Mouse (Mus musculus) limb, embryonic 15.5 days (tissue): ENCODE measurements around the gene Sec11a. TPM values are rescaled to one million over a fixed set of nuclear protein-coding genes. Genes with fewer than 3 reads are reported as not detected.

Source experiments
- ATAC-seq: fragments of 200-750 bp; cut with Nextera tagmentation; 2 replicates; pipeline ENCODE4 v1.8.0; 2017; ENCODE audit warnings: low read depth, moderate TSS enrichment; ENCODE audit not compliant: insufficient number of reproducible peaks, low FRiP score, low TSS enrichment
- H3K27ac ChIP-seq: fragments of 300-500 bp; sonication (generic); 2 replicates; pipeline ENCODE4 v1.5.1; 2015; ENCODE audit warnings: moderate library complexity, mild to moderate bottlenecking, inconsistent platforms
- H3K27me3 ChIP-seq: fragments of 300-500 bp; sonication (generic); 2 replicates; pipeline ENCODE4 v1.6.1; 2015; ENCODE audit warnings: inconsistent platforms
- H3K36me3 ChIP-seq: fragments of 300-500 bp; sonication (generic); 2 replicates; pipeline ENCODE4 v1.6.1; 2015; ENCODE audit warnings: inconsistent platforms
- H3K4me1 ChIP-seq: fragments of 300-500 bp; sonication (generic); 2 replicates; pipeline ENCODE4 v1.6.1; 2015; ENCODE audit warnings: inconsistent platforms
- H3K4me2 ChIP-seq: fragments of 300-500 bp; sonication (generic); 2 replicates; pipeline ENCODE4 v1.6.1; 2015; ENCODE audit warnings: mild to moderate bottlenecking, inconsistent platforms
- H3K4me3 ChIP-seq: fragments of 300-500 bp; sonication (generic); 2 replicates; pipeline ENCODE4 v1.5.1; 2015; ENCODE audit warnings: mild to moderate bottlenecking, inconsistent platforms
- H3K9ac ChIP-seq: fragments of 300-500 bp; sonication (generic); 2 replicates; pipeline ENCODE4 v1.6.1; 2015; ENCODE audit warnings: inconsistent platforms
- H3K9me3 ChIP-seq: fragments of 300-500 bp; sonication (generic); 2 replicates; pipeline ENCODE4 v1.6.1; 2016; ENCODE audit warnings: inconsistent platforms
- WGBS: fragments of 180-500 bp; shearing (Covaris S2); methylation state at CpG from one replicate; pipeline ENCODE4 v1.1.7; 2015; 5-methylcytosine and 5-hydroxymethylcytosine counted together
- polyA plus RNA-seq: library from polyadenylated mRNA; unstranded; fragments of >200 nt; fragmentation: Nextera tagmentation; extraction: Ambion mirVana; gene quantifications from 2 replicates; pipeline ENCODE4 v1.2.1, GENCODE M21; 2015

Sec11a gene
- polyA plus RNA-seq, 1 experiment from 2014 or later, result 230 TPM

- ATAC-seq, result 0 out of 2 replicates have a peak, but pooled peaks have one; percentile 35
- Histone ChIP-seq H3K4me1 (no peaks in the 10 kb centered on the region), H3K27me3 (no peaks in the 10 kb centered on the region)
Measured at GRCm38 (mm10) chr7:80911053-80911452, 36.5 kb downstream of the Sec11a start.

GRCm38 (mm10) chr7:80904921-80905515, 42.6 kb downstream of the Sec11a start, which contains the start of gene Nmb:
TSS of gene Nmb (minus strand) at chr7:80905076.
- WGBS, result 5% methylated on average over 19 of the region's 19 CpGs
- Histone ChIP-seq H3K27ac (no peak within 1 kb of the TSS), H3K27me3 (no peaks in the 10 kb centered on the region), H3K9me3 (no peaks in the 10 kb centered on the region), H3K9ac (no peak within 1 kb of the TSS), H3K36me3 (peaks cover 28% of the 10 kb centered on the region), H3K4me3 (peak within 1 kb of the TSS; percentile 45), H3K4me2 (peak within 1 kb of the TSS; percentile 88), H3K4me1 (peaks cover 24% of the 10 kb centered on the region)
- ATAC-seq, result no peak

More at GRCm38 (mm10) chr7:80911053-80911452, 36.5 kb downstream of the Sec11a start:
- Histone ChIP-seq H3K27ac (no peak overlapping the region), H3K4me3 (no peak overlapping the region), H3K4me2 (no peak overlapping the region), H3K9ac (no peak overlapping the region), H3K36me3 (peaks cover 71% of the 10 kb centered on the region), H3K9me3 (no peaks in the 10 kb centered on the region)
- WGBS, result 72% methylated on average over 7 of the region's 7 CpGs

DNA sequence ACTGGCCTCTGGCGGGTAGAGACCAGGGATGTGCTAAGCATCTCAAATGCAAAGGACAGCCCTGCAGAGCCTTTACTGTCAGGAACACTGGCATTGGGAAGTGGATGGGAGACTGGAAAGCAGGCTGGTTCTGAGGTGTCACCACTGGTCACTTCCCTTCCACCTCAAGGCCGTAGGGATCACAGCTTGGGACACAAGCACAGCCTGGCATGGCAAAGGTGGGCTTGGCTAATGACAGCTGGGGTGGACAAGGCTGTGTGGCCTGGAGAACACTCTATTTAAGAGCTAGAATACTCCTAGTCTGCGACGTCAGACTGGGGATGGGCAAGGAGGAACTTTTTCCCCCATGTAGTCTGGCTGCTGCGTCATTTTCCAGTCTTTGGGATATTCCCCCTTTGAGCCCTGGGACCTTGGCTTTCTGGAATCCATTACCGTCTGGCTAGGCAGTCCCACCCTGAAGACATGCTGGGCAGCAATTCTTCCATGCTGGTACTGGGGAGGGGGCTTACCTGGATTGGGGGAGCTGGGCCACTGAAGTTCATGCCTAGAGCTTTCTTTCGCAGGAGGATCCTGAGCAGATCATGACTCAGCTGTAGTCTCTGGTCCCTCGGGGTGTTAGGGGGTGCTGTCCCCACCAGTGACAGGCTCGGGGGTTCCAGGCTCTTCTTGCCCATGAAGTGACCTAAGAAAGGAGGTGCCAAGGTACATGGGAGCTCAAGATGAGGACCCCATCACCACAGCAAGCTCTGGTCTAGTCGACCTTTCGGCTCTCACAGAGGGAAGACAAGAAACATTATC, 43.8 kb downstream of the Sec11a start:
- Histone ChIP-seq H3K27me3 (no peaks in the 10 kb centered on the region), H3K27ac (no peak overlapping the region), H3K4me2 (peak overlapping the region; percentile 88; the same call in 1 of the 2 replicates), H3K9ac (no peak overlapping the region), H3K4me3 (no peak overlapping the region), H3K36me3 (peaks cover 19% of the 10 kb centered on the region), H3K9me3 (no peaks in the 10 kb centered on the region), H3K4me1 (peaks cover 28% of the 10 kb centered on the region)
- ATAC-seq, result no peak
- 87% methylated on average over 11 of the region's 11 CpGs for WGBS

GRCm38 (mm10) chr7:80901541-80902274, 45.9 kb downstream of the Sec11a start:
- peak overlapping the region; percentile 87 for H3K4me3 ChIP-seq
- no peak for ATAC-seq

DNA sequence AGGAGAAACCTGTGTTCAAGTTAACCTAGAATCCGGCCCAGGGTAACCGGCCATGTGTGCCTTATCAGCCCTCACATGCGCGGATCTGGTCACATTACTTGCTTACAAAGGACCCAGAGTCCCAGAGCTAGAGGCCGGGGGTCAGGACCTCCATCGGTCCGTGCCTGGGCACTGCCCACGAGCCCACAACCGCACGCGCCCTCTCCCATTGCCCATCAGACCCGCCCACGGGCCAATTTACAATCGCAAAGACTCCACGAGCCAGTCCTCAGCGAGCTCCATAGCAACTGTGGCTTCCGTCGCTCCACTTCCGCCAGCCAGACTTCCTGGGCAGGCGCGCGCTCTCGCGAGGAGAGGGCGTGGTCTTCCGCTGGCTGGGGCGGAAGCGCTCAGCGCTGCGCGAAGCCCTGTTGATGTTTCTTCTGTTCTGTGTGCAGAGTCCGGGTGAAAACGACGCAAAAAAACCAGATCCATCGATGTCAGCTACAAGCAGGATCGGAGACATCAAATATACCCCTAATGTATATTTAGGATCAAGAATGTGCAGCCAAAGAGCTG, 46.6 kb downstream of the Sec11a start, which contains the start of gene Wdr73:
TSS of gene Wdr73 (minus strand) at position 326 of the 558 bp plus-strand sequence.
- no peaks in the 10 kb centered on the region for H3K27me3 ChIP-seq
- peak within 1 kb of the TSS; percentile 87 for H3K4me3 ChIP-seq
- peak within 1 kb of the TSS; percentile 84 for H3K4me2 ChIP-seq
- ATAC-seq, result peak; percentile 90
- H3K4me1 ChIP-seq, result peaks cover 28% of the 10 kb centered on the region
- H3K27ac ChIP-seq, result peak within 1 kb of the TSS; percentile 91
- H3K9me3 ChIP-seq, result no peaks in the 10 kb centered on the region
- peaks cover 31% of the 10 kb centered on the region for H3K36me3 ChIP-seq
- WGBS, result under 1% methylated on average over 36 of the region's 36 CpGs
- peak within 1 kb of the TSS; percentile 69 for H3K9ac ChIP-seq

More at GRCm38 (mm10) chr7:80901541-80902274, 45.9 kb downstream of the Sec11a start:
- Histone ChIP-seq H3K4me2 (peak overlapping the region; percentile 84), H3K4me1 (peaks cover 28% of the 10 kb centered on the region), H3K9ac (peak overlapping the region; percentile 57), H3K9me3 (no peaks in the 10 kb centered on the region), H3K36me3 (peaks cover 27% of the 10 kb centered on the region), H3K27me3 (no peaks in the 10 kb centered on the region), H3K27ac (peak overlapping the region; percentile 91)
- WGBS, result 24% methylated on average over 15 of the region's 15 CpGs

- no peak for ATAC-seq
- H3K4me3 ChIP-seq, result no peak overlapping the region
- 92% methylated on average over 4 of the region's 4 CpGs for WGBS
- peaks cover 52% of the 10 kb centered on the region for H3K36me3 ChIP-seq
- H3K4me2 ChIP-seq, result no peak overlapping the region
- no peak overlapping the region for H3K9ac ChIP-seq
- H3K27ac ChIP-seq, result no peak overlapping the region
- H3K9me3 ChIP-seq, result no peaks in the 10 kb centered on the region
- no peaks in the 10 kb centered on the region for H3K27me3 ChIP-seq
- peaks cover 16% of the 10 kb centered on the region for H3K4me1 ChIP-seq
Measured at GRCm38 (mm10) chr7:80897721-80898120, 49.9 kb downstream of the Sec11a start.

GRCm38 (mm10) chr7:80897134-80897533, 50.4 kb downstream of the Sec11a start:
- H3K36me3 ChIP-seq, result peaks cover 58% of the 10 kb centered on the region
- ATAC-seq, result no peak

GRCm38 (mm10) chr7:80894815-80895519, 52.6 kb downstream of the Sec11a start:
- 93% methylated on average over 14 of the region's 14 CpGs for WGBS
- H3K9me3 ChIP-seq, result no peaks in the 10 kb centered on the region
- no peaks in the 10 kb centered on the region for H3K27me3 ChIP-seq
- H3K4me2 ChIP-seq, result no peak overlapping the region
- H3K27ac ChIP-seq, result no peak overlapping the region
- H3K4me3 ChIP-seq, result no peak overlapping the region
- H3K9ac ChIP-seq, result no peak overlapping the region
- H3K4me1 ChIP-seq, result 0 out of 2 replicates have a peak, but pooled peaks cover 4% of the 10 kb centered on the region
- no peak for ATAC-seq
- peaks cover 74% of the 10 kb centered on the region for H3K36me3 ChIP-seq

More at GRCm38 (mm10) chr7:80897134-80897533, 50.4 kb downstream of the Sec11a start:
- Histone ChIP-seq H3K4me2 (no peak overlapping the region), H3K9ac (no peak overlapping the region), H3K27ac (no peak overlapping the region), H3K4me3 (no peak overlapping the region), H3K9me3 (no peaks in the 10 kb centered on the region), H3K4me1 (peaks cover 16% of the 10 kb centered on the region), H3K27me3 (no peaks in the 10 kb centered on the region)
- WGBS, result 82% methylated on average over 7 of the region's 7 CpGs

DNA sequence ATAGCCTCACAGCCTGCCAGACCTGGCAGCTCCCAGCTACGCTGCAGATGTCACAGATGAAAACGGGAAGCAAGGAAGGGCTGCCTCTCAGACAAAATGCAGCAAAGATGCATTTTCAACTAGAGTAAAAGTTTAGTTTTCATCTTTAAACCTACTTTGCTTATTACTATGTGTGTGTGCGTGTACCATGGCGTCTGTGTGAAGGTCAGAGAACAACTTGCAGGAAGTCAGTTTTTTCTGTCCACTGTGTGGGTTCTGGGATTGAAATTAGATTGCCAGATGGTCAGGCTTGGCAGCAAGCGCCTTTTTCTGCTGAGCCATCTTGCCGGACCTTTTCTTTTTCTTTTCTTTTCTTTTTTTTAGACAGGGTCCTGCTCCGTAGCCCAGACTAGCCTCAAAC, 53.4 kb downstream of the Sec11a start:
- Histone ChIP-seq H3K27me3 (no peaks in the 10 kb centered on the region), H3K4me3 (no peak overlapping the region), H3K36me3 (peaks cover 74% of the 10 kb centered on the region), H3K27ac (no peak overlapping the region), H3K4me1 (peaks cover 6% of the 10 kb centered on the region), H3K9me3 (no peaks in the 10 kb centered on the region), H3K9ac (no peak overlapping the region), H3K4me2 (no peak overlapping the region)
- 74% methylated on average over 7 of the region's 7 CpGs for WGBS
- no peak for ATAC-seq

DNA sequence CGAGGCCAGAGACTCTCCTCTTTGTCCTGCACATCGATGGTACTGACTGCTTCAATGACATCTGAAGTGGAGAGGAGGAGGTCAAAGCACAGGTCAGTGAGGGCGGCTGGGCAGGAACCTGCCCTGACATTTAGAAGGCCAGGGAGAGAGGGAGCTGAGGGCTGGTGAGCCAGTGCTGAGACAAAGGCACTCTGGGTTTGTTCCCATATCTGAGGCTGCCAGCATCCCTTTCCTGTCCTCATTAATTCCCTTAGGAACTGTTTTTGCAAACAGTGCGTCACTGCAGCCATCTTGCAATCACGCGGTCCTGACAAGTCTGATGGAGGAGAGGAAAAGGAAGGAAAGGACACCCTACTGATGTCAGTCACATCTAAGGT, 53.8 kb downstream of the Sec11a start:
- Histone ChIP-seq H3K4me3 (no peak overlapping the region), H3K9ac (no peak overlapping the region), H3K4me2 (no peak overlapping the region), H3K9me3 (no peaks in the 10 kb centered on the region), H3K36me3 (peaks cover 74% of the 10 kb centered on the region), H3K4me1 (peaks cover 11% of the 10 kb centered on the region), H3K27ac (no peak overlapping the region), H3K27me3 (no peaks in the 10 kb centered on the region)
- no peak for ATAC-seq
- 80% methylated on average over 6 of the region's 6 CpGs for WGBS
